Mouse (Mus musculus) megakaryocyte, embryonic 14.5 days (primary cell): ENCODE results near the gene Lats2.

Experiments
- FLI1 ChIP-seq: IDR thresholded peaks from 2 replicates; pipeline ENCODE4 v1.6.1; 2012; ENCODE audit warnings: low read length, inconsistent platforms, mixed read lengths
- GATA1 ChIP-seq: IDR thresholded peaks from 3 replicates; pipeline ENCODE4 v1.6.1; 2012; ENCODE audit warnings: mixed read lengths, low read length, inconsistent platforms, borderline replicate concordance

DNA sequence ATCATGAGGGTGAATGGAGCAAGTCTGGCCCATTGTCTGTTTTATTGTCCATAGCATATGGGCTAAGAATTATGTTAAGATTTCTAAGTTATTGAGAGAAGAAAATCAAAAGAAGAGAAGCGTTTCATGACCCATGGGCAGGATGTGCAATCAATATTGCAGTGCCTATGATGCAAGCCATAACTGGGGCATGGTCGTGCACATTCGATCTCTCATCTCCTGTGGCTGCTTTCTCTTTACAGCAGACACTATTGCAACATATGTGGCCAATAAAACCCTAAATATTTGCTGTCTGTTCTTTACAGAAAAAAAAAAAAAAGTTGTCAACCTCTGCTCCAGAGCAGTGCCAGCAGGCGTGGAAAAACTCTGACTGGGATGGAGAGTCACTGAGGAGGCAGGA is 2.1 kb downstream of the Lats2 start:
- no peak for TF ChIP-seq FLI1
- no peak for TF ChIP-seq GATA1
